Mouse (Mus musculus) heart, postnatal 0 days (tissue): ENCODE measurements around the gene Tst.

ENCODE experiments used
- CTCF ChIP-seq: IDR thresholded peaks from 2 replicates; pipeline ENCODE4 v1.5.1; 2016; ENCODE audit warnings: antibody characterized with exemption, control low read depth, low read depth
- EP300 ChIP-seq: IDR thresholded peaks from 2 replicates; pipeline ENCODE4 v1.6.1; 2016; ENCODE audit warnings: antibody characterized with exemption, low read depth

DNA sequence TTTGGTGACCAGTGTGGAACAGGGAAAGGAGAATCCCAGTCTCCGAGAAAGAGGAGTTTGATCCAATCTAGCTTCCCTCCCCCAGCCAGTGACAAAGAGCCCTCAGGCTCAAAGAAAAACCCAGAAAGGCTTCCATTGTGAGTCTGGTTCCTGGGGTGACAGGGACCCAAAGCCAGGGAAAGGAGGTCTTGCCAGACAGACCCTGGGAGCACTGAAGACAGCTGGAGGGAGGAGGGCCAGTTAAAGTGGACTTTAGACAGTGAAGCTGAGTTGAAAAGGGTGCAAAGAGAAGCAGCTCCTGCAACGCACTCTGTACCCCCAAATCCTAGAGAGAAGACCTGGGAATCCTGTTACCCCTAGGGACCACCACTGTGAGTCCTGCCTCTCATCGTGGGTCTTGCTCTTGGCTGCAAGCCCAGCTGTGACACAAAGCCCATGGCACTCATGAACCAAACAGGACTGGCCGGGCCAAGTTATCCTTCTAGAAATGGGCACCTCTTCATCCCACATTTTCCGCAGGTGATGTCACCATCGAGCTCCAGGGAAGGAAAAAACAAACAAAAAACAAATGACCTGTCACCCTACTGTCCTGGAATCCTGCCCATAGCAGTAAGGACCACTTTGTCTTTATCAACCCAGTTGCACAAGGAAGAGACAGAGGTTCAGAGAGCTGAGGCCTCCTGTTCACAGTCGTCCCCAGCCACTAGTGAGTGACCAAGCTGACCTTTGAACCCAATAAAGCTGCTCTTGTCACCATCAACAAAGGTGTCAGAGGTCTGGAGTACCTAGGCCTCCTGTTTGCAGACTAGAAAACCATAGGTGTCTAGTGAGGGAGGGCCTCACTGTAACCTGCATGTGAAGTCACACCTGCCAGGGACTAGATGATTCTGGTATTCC lies 21.2 kb downstream of the Tst start:
- TF ChIP-seq CTCF: no peak
- TF ChIP-seq EP300: no peak
